Mouse (Mus musculus) T-helper 1 cell (primary cell): Measurements from ENCODE around the gene Eef2kmt.
"Not testable (repeated sequence)": the region's sequence is repeated elsewhere in the genome, so short reads cannot be mapped to it uniquely, and the experiment has no call there.

Experiments
- in situ Hi-C: fragments of 300-600 bp; cut with MboI, MseI; formaldehyde crosslinking; loops from one replicate; pipeline ENCODE4 v1.15.1; 2025; ENCODE audit warnings: high pct_unique_total_duplicates

Gene Eef2kmt

DNA sequence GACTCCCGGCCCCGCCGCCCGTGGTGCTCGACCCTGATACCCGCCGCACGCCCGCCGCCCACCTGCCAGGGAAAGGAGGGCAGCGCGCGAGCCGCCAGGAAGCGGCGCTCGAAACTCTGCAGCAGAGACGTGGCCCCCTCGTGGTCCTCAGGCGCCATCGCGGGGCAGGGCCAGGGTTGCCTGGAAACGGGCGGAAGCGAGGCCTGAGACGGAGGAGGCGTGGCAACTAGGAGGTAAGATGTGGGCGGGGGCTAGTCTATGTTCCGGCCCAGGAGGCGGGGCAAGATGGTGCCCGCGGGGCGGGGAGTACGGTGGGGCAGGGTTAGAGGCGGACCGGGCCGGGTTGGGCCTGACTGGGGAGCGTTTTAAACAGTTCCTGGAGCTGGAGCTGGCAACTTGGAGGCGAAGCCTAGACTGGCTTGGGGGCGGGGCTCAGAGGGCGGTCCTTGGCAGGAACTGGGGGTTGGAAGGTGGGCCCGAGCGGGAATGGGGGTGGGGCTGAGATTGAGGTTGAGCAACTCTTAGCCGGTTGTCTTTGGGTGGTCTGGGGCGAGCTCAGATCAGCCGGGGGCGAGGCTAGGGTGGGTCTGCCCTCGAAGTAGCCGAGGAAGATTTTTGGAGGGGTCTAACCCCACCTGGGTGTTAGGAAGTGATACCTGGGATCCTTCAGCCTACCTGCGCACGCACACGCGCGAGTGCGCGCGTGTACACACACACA, at the start of gene Eef2kmt:
Eef2kmt (minus strand) TSS at position 205 of the 718 bp plus-strand sequence.
- in situ Hi-C loops, result loop anchor here (10.0 kb wide), 1 partner anchor 1511 kb away; the partner anchor contains the start of gene Zfp263

DNA sequence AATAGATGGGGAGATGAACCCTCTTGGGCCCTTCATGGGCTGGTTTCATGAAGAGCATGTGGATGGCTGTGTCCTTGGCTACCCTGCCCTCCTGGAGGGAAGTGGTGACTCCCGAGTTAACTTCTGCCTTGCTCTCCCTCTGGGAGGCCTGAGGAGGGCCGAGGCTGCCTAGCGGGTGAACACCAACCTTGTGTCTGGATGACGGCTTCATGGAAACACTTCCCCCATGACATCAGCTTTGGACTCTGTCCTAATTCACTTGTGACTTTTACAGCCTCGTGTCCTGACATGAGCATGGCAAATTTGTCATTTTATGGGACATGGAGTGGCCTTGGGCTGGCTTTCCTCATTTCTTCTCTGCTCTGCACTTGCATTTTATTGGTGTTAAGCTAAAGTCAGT, 39.5 kb upstream of the Eef2kmt start:
- in situ Hi-C loops, result no loop called here

DNA sequence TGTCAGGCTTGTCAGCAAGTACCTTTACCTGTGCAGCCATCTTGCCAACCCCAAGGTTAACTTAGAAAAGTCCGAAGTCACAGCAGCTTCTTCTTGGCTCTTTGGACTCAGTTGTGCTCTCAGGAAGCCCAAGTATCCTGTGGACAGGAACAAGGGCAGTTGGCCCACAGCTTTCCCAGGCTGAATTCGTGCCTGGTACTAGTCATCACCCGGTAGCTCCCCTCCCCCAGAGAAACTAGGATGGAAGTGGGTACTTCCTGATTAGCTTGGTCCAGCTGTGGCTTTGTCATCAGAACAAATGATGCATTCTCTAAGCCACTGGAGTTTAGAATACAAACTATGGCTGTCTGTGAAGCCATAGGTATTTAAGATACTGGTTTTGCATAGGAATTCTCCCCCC, 29.6 kb upstream of the Eef2kmt start:
- in situ Hi-C loops, result no loop called here

DNA sequence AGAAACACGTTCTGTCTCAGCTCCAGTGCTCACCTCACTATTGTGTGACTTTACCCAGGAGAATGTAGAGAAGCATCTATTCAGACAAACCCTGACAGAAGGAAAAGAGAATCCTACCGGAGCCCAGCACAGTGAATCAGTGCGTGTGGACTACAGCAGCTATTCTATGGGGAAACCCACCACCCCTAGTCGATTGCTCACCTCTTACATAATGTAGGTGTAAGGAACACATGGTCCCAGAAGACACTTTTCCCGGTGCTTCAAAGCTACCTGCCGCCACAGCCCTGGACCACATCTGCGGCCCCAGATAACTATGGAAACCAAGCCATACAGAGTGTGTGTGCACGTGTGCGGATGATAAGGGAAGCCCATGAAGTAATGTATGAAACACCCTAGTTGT, 26.9 kb upstream of the Eef2kmt start:
- in situ Hi-C loops, result no loop called here

DNA sequence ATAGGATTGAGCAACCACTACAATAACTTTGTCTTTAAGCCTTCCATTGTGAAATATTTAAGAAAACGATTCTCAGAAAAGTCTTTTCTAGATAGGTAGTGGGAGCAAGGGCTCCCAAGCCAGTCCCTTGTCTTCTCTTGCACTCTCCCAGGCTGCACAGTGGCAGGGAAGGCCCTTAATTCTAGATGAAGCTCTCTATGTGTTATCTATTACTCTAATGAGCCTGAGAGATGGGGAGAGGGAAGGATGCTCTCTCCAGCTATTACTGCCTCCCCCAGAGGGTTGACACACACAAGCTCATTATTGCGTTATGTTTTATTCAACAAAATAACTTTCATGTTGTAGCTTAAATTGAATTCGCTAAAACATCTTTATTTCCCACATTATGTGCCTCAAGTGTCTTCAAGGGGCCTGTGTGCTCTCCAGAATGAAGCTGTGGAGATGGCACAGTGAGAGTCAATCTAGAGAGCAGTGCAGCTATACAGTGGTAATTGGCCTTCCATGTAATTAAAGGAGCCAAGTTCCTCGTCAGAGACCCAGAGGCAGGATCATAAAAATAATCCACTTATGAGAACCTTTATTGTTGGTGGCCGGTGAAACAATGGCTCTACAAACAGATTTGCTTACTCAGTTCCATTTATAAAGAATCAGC, 23.9 kb upstream of the Eef2kmt start:
- in situ Hi-C loops, result no loop called here

DNA sequence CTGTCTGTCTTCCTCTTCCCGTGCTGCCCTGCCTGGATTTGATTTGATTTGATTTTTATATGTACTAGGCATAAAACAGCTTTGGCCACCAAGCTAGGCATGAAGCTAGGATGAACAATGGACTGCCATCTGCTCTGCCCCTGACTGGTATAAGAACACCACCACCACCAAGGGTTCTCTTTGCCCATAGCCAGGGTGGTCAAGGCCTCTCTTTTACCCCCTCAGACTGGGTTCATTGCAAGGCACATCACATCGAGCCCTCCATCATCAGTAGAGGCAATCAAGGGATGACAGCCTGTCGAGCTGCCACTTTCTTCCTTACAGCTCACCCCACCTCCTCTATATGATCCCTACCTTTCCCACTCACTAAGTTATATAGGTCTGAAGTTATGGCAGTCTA, 16.6 kb upstream of the Eef2kmt start:
- in situ Hi-C loops, result no loop called here

DNA sequence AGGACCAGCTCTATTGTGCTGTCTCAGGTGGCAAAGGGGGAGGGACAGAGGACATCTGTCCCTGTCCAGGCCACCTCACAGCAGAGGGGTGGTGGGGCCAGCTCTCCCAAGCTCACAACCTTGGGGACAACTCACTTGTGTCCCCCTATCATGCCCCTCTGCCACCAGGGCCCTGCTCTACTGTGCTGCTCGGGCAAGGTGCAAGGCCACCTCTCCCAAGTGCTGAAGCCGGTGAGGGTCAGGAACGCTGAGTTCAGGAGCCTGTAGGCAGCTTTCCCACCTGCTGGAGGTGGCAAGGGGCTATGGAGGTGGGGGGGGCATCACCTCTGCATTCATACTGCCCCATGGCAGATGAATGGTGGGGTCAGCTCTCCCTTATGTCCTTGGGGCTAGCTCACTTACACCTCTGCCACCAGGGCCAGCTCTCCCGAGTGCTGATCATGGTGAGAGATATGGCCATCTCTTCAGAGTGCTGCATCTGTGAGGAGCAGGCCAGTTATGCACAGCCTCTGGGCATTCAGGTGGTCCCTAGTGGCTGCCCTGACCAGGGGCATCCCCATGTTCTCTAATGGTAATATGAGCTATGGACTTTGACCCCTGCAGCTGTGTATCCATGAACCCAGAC, 15.7 kb upstream of the Eef2kmt start:
- in situ Hi-C loops, result no loop called here

DNA sequence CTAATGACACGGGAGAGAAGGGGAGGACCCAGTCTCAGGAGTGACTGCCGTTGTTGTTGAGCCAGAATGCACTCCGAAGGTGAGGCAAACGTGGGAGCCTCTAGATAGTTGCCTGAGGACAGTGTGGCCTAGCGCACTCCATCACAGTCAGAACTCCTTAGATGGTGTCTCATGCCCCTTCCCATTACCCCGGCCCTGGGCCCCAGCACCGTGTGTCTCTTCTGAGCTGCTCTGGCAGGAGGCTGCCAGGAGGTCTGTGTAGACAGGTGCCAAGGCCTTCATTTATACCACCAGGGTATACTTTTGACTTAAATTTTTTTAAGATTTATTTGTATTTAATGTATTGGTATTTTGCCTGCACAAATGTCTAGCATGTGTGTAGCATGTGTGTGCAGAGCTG, 8.1 kb upstream of the Eef2kmt start:
- in situ Hi-C loops, result no loop called here

DNA sequence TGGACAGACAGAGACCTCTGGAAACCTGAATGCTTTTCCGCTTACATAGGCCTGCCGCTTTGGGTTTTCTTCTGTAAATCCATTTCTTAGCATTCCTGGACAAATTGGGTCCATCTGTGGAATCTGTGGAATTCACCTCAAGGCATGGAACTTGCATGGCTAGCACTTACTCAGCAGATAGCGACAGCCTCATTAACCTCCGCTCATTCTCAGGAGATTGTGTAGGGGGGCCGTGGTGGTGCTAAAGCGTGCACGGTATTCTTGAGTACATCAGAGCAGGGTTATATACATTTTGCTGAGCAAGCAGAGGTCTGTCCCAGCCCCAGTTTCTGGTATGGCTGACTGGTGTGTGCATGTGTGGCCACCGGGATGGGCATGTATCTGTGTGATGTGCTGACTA, 7.4 kb upstream of the Eef2kmt start:
- in situ Hi-C loops, result no loop called here

DNA sequence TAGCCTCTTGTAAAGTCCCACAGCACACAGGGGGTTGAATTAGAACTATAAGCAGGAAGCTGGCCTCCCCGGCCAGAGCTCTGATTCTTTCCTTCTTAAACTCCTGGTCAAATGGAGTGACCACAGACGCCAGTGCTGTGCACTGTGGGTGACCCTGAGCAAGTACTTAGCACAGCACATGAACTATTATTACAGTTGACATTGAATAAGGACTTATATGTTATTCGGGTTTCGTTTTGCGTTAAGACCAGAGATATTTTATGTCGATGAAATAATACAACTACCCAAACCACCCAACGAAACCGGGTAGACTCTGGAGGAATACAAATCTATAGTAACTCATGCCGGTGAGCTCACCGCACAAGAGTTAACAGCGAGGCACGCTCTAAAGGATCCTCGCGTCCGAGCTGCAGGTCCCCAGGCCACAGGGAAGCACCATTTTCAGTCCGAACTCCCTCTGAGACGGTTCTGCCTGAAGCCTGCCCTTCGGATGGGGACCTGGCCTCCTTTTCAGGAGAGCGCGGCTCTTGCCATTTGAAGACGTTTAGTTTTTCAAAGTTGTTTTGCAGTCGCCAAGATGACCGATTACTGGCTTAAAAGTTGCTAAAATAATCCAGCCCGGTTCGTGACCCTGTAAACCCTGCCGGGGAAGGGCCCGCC, 572 bp downstream of the Eef2kmt start:
- in situ Hi-C loops, result loop anchor here (10.0 kb wide), 1 partner anchor 1510 kb away; the partner anchor contains the start of gene Zfp263

DNA sequence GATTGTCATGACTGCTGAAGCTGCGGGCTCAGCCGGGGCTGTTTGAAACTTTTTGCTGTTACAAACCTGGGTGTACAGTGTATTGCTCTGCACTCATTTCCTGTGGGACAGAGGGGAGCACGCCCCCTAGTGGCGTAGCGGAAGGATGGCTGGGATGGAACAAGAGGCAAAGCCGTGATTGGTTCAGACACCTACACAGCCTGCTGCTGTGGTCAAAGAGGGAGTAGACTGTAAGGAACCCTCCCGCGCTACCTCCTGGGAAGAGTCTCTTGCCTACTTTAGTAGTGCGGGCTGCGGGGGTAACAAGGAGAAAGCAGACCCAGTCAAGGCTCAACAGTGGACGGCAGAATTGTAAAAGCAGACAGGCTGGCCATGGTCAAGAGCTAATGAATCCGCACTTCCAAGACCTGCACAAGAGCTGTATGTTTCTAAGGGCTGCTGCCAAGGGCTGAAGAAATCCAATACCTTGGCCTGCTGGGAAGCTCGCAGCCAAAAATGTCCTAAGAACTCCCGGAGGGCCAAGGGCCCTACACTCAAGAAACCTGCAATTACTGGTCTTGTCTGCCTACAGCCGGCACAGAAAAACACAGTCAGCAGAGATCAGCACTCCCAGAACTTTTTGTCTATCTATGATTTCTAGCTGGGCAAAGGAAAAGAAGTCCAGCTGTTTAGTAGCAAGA, 1.3 kb downstream of the Eef2kmt start:
- in situ Hi-C loops, result loop anchor here (10.0 kb wide), 1 partner anchor 1510 kb away; the partner anchor contains the start of gene Zfp263

DNA sequence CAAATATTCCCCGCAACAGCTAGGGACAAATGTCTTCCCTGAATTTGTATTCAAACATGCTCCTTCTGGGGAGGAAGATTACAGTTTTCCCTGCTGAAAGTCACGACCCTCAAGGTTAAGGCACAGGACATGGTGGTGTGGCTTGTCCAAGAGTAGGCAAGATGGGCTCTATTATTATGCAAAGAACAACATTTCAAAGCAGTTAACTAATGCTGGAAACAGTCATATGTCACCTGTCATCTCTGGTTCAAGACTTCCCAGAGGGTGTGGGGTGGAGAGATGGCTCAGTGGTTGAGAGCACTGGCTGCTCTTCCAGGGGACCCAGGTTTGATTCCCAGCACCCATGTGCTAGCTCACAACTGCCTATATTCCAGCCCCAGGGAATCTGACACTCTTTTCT, 3.5 kb downstream of the Eef2kmt start:
- in situ Hi-C loops, result loop anchor here (10.0 kb wide), 1 partner anchor 1507 kb away; the partner anchor contains the start of gene Zfp263

DNA sequence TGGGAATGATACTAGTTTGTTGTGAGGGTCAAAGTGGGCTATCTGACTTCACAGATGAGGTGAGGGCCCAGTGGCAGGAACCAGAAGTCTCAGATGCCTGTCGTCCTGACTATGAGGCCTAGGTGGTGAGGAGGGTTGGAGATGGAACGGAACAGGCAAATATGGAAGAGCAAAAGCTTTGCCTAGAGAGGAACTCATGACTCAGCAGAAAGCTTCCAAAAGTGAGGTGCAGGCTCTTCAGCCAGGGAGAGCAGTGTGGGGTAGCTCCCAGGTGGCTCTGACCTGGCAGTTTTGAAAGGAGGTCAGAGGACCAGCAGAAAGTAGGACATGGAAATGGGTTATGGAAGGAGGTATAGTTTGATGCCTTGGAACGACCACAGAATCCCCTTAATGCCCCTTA, 4.9 kb downstream of the Eef2kmt start:
- in situ Hi-C loops, result loop anchor here (10.0 kb wide), 1 partner anchor 1506 kb away; the partner anchor contains the start of gene Zfp263

DNA sequence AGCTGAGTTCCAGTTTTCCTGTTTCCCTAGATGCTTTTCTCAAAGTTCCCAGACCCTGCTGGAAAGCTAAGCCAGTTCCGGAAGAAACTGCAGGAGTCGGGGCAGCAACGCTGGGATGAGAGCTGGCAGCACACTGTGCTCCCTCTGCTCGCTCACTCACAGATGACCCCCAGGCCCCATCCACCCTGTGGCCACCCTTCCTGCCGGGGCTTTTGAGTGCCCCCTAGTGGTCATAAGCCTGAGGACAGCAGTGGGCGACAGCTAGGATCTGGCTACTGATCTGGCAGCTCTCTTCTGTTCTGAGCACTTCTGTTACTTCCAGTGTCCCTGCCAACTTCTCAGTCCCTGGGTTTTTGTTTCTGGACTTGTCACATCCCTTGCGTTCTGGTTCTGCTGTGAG, 11.4 kb downstream of the Eef2kmt start:
- in situ Hi-C loops, result no loop called here

DNA sequence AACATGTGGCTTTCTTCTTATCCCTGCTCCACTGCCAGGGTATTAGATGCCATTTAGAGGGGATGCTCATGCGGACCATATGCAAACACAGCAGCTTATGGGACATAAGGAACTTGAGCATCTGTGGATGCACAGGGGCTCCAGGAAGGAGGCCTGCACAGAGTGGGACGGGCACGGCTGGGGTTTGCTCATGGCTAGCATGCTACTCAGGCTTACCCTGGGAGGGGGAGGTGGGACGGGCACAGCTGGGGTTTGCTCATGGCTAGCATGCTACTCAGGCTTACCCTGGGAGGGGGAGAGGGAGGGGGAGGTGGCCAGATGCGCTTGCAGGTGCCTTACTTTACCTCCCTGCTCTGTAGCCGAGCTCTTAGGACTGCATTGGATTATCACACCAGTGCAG, 12.9 kb downstream of the Eef2kmt start:
- in situ Hi-C loops, result no loop called here

DNA sequence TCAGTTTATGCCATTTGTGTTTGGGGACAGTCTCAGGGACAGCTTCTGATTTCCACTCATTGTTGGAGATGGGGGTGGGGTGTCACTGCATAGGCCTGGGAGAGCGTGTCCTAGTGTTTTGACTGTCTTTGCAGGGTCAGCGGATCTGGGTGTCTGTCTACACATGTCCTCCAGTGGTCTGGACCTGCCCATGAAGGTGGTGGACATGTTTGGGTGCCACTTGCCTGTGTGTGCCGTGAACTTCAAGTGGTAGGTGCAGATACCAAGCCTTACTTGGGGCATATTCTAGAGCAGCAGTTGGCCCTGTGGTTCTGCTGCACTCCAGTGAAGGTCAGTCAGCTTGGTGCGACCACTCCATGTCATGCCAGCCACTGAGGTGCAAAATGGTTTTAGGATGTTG, 13.4 kb downstream of the Eef2kmt start:
- in situ Hi-C loops, result no loop called here

DNA sequence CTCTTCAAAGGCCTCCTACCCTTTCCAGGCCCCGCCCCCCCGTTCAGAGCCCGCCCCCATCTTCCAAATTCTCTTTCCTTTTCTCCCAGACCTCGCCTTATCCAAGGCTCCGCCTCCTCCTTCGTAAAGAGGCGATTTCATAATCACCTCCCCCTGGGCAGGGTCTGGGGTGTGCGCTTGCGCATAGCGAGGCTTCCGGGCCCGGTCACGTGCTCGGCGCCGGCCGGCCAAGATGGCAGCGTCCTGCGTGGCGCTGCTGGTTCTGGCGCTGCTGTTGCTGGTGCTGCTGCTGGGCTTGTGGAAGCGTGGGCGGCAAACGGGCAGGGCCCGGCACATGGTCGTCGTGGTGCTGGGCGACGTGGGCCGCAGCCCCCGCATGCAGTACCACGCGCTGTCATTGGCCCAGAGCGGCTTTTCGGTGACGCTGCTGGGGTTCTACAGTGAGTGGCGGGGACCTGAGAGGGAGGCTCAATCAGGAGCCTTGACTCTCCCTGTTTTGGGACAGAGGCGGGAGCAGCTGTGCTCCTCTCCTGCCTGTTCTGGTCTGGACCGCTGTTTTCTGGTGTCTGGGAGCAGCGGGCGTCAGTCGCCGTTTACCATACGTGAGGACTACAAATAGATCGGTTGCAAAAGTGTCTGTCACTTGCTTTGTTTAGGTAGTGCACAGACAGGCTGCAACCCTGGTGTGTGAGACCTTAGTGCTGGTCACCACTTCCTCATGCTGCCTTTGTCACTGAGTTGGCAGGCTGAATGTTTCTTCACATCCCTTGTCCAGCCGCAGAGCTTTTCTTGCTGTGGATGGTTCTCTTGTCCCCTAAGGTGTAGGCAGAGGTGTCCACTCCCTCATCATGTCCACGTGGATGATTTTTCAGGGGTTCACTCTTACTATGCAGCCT, 22.1 kb downstream of the Eef2kmt start, which contains the start of gene Alg1:
Alg1 (plus strand) TSS at position 204 of the 896 bp plus-strand sequence.
- in situ Hi-C loops, result no loop called here

DNA sequence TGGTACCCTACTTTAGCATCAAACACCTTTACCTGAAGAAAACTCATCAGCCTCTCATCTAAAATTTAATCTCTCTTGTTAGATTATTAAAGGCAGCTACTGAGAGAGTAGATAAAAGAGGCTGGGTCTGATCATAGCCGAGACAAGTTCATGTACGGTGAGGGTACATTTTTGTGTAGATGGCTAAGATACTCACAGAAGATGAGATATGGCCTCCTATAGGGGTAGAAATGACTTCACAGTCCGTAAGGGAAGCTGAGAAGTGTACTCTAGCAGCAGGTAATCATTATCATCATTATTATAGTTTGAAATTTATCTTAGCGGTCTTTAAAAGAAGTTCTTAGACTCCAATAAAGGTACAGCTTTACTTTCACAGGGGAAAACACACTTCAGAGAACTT, 22.8 kb downstream of the Eef2kmt start:
- in situ Hi-C loops, result no loop called here

DNA sequence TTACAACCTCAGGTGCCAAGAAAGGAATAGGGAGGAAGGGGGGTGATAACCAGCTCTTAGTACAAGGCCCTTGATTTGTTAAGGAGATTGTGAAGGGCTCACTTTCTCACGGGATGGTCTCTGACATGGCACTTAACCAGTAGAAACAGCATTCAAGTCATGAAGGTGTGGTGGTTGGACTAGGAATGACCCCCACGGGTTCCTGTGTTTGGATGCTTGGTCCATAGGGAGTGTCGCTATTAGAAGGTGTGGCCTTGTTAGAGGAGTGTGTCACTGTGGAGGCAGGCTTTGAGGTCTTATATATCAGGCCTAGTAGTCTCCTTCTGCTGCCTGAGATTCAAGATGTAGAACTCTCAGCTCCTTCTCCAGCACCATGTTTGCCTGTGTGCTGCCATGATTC, 27.7 kb downstream of the Eef2kmt start:
- in situ Hi-C loops, result not testable (repeated sequence)

DNA sequence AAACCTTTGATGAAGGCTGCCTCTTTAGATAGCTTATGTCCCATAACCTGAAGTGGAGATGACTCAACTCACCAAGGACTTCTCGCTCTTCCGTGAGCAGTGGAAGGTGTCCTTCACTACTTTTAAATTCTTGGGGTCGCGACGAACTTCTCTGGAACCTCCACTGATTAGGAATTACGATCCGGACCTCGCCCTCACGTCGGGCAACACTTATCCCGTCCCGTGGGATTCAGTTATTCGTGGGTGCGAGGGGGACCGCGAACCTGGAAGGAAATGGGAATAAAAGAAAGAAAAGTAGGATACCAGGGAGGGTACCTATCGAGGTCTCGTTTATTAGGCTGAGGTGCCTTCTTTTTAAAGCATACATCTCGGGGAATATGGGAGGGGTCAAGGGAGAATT, 28.3 kb downstream of the Eef2kmt start:
- in situ Hi-C loops, result not testable (repeated sequence)
